Mouse (Mus musculus) MEL (cell line): Measurements from ENCODE around the gene Map6d1.

Experiments used
- CTCF ChIP-seq, 3 experiments: IDR thresholded peaks in 2 of 3; conservative IDR thresholded peaks in 1 of 3; 2 replicates each; pipeline ENCODE4 v1.5.1; 2011 to 2012; ENCODE audit warnings: low read length in 3 of 3, low read depth in 2 of 3, mild to moderate bottlenecking in 2 of 3, improper control_type of control experiment in 1 of 3, inconsistent platforms in 1 of 3, mixed read lengths in 1 of 3, moderate library complexity in 1 of 3; ENCODE audit not compliant: control insufficient read depth in 1 of 3, insufficient read depth in 1 of 3, poor library complexity in 1 of 3, severe bottlenecking in 1 of 3
- E2F4 ChIP-seq: IDR thresholded peaks from 2 replicates; pipeline ENCODE4 v1.6.1; 2011; ENCODE audit warnings: low read depth, low read length, improper control_type of control experiment, borderline replicate concordance
- GABPA ChIP-seq: IDR thresholded peaks from 2 replicates; pipeline ENCODE4 v1.6.1; 2012; ENCODE audit warnings: low read depth, mild to moderate bottlenecking, inconsistent platforms, low read length, improper control_type of control experiment, moderate library complexity
- MAX ChIP-seq: IDR thresholded peaks from 2 replicates; pipeline ENCODE4 v1.6.1; 2011; ENCODE audit warnings: low read length, improper control_type of control experiment
- POLR2AphosphoS2 ChIP-seq: IDR thresholded peaks from 2 replicates; pipeline ENCODE4 v1.6.1; 2011; ENCODE audit warnings: low read length, improper control_type of control experiment
- POLR2AphosphoS5 ChIP-seq: IDR thresholded peaks from 2 replicates; pipeline ENCODE4 v1.6.1; 2012; ENCODE audit warnings: low read depth, borderline replicate concordance, mild to moderate bottlenecking, inconsistent platforms, low read length, moderate library complexity, mixed read lengths
- USF1 ChIP-seq: IDR thresholded peaks from 2 replicates; pipeline ENCODE4 v1.6.1; 2014; ENCODE audit warnings: low read depth, mild to moderate bottlenecking, inconsistent platforms, low read length, improper control_type of control experiment, moderate library complexity

DNA sequence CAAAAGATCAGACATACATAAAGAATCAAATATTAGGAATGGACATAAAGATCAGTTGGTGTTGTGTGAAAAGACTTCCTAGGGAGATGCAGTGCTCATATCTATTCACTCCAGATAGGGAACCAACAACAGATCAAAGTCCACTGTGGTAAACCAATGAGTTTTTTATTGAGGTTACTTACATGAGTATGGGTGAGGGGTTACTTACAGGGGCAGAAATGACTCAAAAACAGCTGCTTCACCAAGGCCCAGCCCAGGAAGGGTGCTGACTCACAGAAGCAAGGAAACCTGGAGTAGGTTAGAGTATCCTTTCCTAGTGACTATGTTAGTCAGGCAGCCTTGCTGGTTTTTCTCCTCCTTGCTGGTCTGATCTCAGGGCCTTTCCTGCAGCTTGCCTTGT is 49.1 kb downstream of the Map6d1 start:
- TF ChIP-seq USF1 (no peak), GABPA (no peak), MAX (no peak), POLR2AphosphoS5 (no peak), CTCF (IDR thresholded peaks at IDR 0.05 in 2 of 3, conservative IDR thresholded peaks at IDR 0.05 in 1 of 3; ENCODE audit: control insufficient read depth in 1 of 3, insufficient read depth in 1 of 3, low read depth in 2 of 3, low read length in 3 of 3, poor library complexity in 1 of 3, severe bottlenecking in 1 of 3) (no peak), POLR2AphosphoS2 (no peak), E2F4 (no peak)
